Mouse (Mus musculus): Measurements from ENCODE around the gene Fbxo46.

GRCm38 (mm10) chr7:19119083-19119482 lies 576 bp upstream of the Fbxo46 start:
- TF ChIP-seq RCOR1 (IDR thresholded peaks at IDR 0.05; ENCODE audit: low read depth, low read length) (no peak), BHLHE40 (IDR thresholded peaks at IDR 0.05; ENCODE audit: borderline replicate concordance, low read depth, low read length) (no peak), POLR2A (IDR thresholded peaks at IDR 0.05; ENCODE audit: control insufficient read depth in 1 of 2, insufficient read depth in 1 of 2, low read depth in 1 of 2, low read length in 2 of 2, poor library complexity in 1 of 2) (no peak), TBP (IDR thresholded peaks at IDR 0.05; ENCODE audit: low read depth, low read length) (no peak), CTCF (IDR thresholded peaks at IDR 0.05 in 2 of 3, conservative IDR thresholded peaks at IDR 0.05 in 1 of 3; ENCODE audit: control insufficient read depth in 1 of 3, insufficient read depth in 1 of 3, low read depth in 2 of 3, low read length in 3 of 3, poor library complexity in 1 of 3, severe bottlenecking in 1 of 3) (no peak), E2F4 (IDR thresholded peaks at IDR 0.05; ENCODE audit: borderline replicate concordance, low read depth, low read length) (no peak), TAL1 (IDR thresholded peaks at IDR 0.05; ENCODE audit: low read length) (no peak), GATA1 (IDR thresholded peaks at IDR 0.05; ENCODE audit: low read depth, low read length) (no peak), POLR2AphosphoS5 (IDR thresholded peaks at IDR 0.05; ENCODE audit: borderline replicate concordance, low read depth, low read length) (no peak), ZNF384 (IDR thresholded peaks at IDR 0.05; ENCODE audit: low read depth, low read length) (no peak), TCF12 (IDR thresholded peaks at IDR 0.05; ENCODE audit: low read depth, low read length) (no peak), POLR2AphosphoS2 (IDR thresholded peaks at IDR 0.05; ENCODE audit: low read length) (no peak)
